Mouse (Mus musculus): ENCODE results near the gene Emilin2. TPM values are rescaled to one million over a fixed set of nuclear protein-coding genes. Genes with fewer than 3 reads are reported as not detected.

The Emilin2 gene
- polyA plus RNA-seq, 1 experiment = 0.84 TPM

DNA sequence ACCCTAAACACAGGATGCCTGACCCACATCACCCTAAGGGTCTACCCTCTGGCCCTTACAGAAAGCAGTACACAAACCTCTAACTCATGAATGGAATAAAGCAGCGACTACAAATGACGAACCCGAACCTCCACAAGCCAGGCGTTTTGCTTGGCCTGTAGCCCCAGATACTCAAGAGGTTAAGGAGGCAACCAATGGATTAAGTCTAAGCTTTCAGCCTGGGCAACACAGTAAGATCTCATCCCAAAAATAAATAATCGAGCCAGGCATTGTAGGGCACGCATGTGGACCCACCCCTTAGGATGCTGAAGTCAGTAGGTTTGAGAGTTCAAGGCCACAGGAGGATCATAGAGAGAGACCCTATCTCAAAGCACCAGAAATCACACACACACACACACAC lies 5.7 kb downstream of the Emilin2 start:
- WGBS = 83% methylated on average over 6 of the region's 6 CpGs
- DNase-seq (ENCODE audit: low read depth, low spot score) = no peak

DNA sequence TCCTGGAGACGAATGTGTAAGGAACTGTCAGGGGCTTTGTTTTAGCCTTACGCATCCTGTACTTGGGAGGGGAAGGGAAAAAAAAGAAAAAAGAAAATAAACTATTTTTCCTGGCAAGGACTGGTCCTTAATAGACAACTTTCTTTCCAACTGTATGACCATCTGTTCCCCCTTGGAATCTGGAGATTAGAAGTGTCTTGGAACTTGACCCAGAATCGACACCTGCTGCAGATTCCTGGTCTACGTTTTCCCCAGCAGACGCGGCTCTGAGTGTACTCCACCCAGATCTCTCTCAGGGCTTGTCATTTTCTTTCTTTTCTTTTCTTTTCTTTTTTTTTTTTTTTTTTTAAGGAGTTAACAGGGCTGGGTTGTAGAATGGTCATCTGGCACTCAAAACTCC lies 8.3 kb downstream of the Emilin2 start:
- WGBS = 47% methylated on average over 6 of the region's 6 CpGs
- no peak for DNase-seq (ENCODE audit: low read depth, low spot score)

DNA sequence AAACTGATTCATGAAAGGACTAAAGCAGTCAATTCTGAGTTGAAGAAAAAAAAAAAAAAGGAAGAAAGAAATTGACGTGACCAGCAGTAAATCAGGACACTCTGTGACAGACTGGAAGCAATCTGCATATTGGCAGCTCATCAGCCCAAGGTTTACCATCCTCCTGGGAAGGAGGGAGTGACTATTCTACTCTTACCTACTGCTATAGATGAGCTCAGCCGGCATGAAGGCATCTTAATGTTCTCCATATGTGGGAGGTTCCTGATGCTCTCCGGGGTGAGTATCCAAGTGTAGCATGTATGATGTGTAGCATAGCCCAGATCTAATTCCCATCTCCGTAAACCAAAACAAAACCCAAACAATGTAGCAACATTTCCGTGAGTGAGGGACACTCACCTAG lies 10.4 kb downstream of the Emilin2 start:
- no peak for DNase-seq (ENCODE audit: low read depth, low spot score)
- WGBS = 74% methylated on average over 5 of the region's 5 CpGs

DNA sequence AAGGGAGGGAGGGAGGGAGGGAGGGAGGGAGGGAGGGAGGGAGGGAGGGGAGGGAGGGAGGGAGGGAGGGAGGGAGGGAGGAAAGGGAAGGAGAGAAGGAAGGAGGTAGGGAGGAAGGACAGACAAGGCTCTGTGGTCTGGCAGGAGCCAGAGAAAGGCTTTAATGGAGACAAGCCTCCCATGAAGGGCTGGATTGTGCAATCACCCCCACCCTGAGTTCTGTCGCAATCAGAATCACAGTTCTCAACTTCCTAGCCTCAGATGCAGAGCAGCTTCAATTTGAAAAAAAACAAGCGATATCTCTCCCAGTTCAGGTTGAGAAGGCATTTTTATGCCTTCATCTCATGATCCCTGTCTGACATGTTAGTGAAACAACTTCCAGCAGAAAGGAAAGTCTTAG lies 11.4 kb downstream of the Emilin2 start:
- 28% methylated on average over 2 of the region's 2 CpGs for WGBS
- DNase-seq (ENCODE audit: low read depth, low spot score) = no peak

DNA sequence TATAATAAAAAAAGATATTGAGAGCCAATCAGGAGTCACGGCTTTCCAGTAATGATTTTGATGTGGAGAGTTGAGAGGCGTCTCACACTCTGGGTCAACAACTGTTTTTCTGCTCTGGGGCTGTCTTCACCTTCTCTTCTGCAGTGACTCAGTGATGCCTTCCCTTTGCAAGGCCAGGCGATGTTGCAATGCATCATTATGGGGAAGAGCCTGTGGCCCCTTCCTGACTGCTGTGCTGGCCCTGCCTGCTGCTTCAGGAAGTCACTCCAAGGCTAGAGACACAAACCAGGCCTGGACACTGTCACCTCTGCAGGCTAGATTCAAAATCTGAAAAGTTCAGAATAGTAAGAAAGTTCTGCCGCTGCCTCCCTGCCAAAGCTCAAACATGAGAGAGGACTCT lies 11.9 kb downstream of the Emilin2 start:
- no peak for DNase-seq (ENCODE audit: low read depth, low spot score)
- 81% methylated on average over 4 of the region's 4 CpGs for WGBS

DNA sequence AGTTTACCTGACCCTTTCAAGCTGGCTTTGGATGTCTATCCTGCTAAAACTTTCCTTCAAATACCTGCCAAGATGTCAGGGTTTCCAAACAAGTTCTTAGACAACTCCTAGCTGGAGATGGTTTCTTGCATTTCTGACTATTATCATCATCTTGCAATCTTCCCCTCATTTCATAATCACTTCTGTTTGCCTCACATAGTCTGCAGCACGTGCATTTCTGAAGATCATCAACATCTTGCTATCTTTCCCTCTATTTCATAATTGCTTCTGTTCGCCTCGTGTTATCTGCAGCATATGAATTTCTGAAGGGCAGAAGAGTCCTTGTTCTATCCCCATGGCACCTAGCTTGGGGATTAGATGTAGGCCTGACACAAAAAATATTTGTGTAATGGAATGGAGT lies 17.2 kb downstream of the Emilin2 start:
- DNase-seq (ENCODE audit: low read depth, low spot score) = no peak
- 77% methylated on average over 3 of the region's 3 CpGs for WGBS

DNA sequence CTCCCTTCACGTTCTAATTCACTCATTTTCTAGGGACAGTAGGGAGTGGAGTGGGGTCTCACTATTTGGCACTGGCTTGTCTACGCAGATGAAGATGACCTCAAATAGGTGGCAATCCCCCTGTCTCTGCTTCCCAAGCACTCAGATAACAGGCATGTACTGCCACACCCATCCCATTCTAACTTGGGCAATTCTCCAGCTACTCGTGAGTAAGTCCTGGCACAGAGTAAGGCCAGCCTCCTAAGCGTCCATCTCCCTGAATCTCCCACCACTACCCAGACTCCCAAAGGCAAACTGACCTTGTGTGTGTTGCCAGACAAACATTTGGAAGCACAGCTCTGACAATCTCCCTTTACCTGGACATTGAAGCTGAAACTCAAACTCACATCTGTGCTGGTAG lies 18.9 kb downstream of the Emilin2 start:
- WGBS = 37% methylated on average over 4 of the region's 4 CpGs
- no peak for DNase-seq (ENCODE audit: low read depth, low spot score)

DNA sequence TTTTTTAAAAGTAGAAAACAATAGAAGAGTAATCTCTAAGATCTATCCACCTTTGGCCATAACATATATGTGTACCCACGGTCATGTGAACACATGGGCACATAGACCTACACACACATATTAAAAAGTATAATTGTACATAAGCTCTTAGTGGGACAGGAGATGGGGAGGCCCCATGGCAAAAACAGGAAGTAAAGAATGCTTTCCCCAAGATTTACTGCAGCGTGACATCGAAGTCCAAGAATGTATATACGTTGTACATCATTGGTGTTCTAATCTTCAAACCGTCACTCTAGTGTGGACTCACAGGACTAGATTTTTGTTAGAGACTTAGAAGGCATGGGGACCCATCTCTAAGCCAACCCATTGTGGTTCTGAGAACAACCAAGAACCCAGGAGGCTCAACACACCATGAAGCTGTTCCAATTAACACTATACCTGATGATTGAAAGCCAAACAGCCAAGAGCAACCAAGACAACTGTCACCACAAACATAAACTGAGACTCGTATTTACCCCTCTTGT lies 19.8 kb downstream of the Emilin2 start:
- 82% methylated on average over 6 of the region's 6 CpGs for WGBS
- no peak for DNase-seq (ENCODE audit: low read depth, low spot score)

DNA sequence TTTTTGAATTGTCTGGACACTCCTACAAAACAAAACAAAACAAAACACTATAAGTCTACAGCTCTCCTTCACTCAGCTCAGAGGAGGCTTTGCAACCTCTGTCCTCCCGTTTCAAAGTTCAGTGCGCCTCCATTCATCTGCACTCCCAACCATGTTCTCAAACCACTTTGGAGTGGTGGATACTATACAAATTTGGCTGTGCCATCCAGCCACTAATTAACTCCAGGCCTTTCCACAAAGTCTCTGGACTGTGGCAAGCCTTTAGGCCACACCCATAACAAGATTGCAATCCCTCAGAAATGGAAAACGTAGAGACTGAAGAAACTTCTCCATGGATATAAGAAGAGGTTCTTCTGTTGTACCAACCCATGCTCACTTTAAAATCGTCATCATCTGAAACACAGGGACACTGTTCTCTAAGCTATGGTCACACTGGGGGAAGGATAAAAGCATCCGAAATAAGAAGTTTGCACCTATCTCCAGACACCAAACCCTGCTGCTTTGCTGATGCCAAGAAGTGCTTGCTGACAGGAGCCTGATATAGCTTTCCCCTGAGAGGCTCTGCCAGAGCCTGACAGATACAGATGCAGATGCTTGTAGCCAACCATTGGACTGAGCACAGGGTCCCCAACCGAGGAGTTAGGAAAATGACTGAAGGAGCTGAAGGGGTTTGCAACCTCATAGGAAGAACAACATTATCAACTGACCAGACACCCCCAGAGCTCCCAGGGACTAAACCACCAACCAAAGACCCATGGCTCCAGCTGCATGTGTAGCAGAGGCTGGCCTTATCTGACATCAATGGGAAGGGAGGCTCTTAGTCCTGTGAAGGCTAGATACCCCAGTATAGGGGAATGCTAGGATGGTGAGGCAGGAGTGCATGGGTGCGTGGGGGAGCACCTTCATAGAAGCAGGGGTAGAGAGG lies 21.0 kb downstream of the Emilin2 start:
- 79% methylated on average over 7 of the region's 7 CpGs for WGBS
- DNase-seq (ENCODE audit: low read depth, low spot score) = no peak

DNA sequence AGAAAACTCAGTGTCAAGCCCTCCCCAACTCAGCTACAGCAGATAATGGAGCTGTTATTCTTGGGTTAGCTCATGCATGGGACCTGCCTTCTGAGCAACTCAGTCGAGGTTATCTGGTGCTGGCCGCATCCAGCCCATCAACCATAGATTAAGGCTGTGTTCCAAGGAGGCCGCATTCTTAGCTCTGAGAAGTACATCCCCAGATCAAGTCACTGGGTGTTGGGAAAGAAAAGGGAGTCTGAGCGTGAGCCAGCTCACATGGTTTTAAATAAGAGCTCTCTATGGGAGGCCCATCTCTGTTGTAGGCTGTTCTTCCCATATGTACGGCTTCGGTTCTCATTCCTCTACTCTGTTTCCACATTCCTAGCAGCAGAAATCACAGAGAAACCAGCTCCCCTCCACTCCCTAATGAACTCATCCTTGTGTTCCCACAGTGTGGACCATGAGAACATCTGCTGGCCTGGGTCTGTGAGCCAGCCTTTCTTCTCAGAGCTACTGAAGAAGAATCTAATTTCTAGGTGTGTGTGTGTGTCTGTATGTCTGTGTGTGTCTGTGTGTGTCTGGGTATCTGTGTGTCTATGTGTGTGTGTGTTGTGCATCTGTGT lies 22.1 kb downstream of the Emilin2 start:
- no peak for DNase-seq (ENCODE audit: low read depth, low spot score)
- WGBS = 89% methylated on average over 6 of the region's 6 CpGs

DNA sequence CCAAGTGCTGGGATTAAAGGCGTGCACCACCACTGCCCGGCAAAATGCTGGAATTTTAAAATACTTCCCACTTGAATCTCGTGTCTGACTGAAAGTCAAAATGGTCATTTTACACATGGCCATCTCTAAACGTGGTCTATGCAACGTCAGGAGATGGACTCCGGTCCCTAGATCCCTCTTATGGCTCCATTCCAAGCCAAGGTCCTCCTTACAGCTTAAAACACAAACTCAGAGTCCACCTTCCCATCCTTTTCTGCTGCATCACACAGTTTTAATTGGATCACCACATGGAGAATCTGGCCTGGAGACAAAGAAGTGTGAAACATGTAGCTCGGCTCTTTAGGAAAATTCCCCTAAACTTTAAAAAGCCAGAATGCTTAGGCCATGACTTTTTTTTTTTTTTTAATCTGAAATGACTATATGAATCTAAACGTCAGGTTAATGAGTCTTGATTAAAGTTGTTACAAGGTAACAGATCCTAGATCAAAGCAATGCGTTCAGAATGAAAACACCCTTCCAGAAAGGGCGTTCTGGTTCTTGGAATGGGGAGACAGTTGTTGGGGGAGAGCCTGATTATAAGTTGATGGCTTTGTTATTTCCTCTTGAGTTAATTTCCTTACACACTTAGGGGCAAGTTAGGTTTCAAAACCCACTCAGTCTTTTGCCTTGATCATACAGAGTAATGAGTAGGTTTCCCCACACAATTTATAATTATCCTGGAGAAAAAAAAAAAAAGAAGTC lies 22.8 kb downstream of the Emilin2 start:
- 84% methylated on average over 10 of the region's 10 CpGs for WGBS
- no peak for DNase-seq (ENCODE audit: low read depth, low spot score)

DNA sequence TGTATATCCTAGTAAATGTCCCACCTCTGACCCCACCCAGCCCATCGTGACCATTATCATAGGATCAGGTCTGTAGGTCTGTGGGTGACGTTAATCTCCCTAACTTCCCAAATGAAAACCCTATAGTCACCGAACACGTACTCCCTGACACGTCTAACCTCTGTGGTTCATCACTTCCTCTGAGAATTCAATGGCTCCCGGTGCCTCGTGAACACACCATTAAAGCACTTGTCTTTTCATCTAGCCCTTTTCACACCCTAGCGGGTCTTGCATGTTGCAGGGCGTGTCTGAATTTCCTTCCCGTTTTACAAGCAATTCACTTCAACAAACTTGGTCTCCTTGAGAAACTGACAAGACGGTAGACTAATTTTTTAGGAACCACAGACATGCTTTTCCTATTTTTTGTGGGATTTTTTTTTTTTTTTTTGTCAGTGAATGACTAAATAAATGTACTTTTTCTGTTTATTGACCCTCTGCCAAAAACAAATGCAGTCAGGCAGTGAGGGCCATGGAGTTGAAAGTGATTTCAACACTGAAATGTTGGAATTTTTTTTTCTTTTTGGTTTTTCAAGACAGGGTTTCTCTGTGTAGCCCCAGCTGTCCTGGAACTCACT lies 23.5 kb downstream of the Emilin2 start:
- 44% methylated on average over 11 of the region's 11 CpGs for WGBS
- no peak for DNase-seq (ENCODE audit: low read depth, low spot score)

DNA sequence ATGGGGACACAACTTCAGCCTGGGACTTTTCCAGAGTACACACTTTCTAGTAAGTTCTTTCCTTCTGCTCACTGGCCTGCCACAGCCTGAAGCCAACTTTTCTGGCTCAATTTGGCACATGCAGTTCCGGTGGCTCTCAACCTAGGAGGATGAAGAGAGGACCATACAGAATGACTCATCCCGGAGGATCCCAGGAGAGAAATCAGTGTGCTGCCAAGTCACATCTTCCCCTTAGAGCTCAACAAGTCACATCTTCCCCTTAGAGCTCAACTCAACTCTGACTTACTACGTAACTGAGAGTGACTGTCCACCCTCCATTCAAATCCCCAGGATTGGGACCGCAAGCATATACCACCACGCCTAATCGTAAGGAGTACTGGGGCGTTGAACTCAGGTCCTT lies 24.2 kb downstream of the Emilin2 start:
- 91% methylated on average over 7 of the region's 7 CpGs for WGBS
- DNase-seq (ENCODE audit: low read depth, low spot score) = no peak

DNA sequence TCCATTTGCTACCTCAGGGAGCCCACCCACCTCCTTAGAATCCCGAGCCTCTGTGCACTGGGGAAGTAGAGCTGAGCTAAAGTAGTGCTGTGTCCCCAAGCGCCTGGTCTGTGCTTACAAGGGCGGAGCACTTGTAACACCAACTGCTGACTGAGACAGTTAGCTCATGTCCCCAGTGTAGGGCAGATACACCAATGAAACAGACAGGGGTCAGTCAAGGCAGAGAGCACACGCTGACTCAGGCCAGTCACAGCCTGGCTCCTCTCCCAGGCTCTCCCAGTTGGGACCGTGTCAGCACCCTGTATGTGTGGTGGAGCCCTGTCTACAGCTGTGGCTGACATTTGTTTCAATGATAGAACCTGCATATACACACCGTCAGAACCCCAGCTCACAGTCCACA lies 25.8 kb downstream of the Emilin2 start:
- no peak for DNase-seq (ENCODE audit: low read depth, low spot score)
- 55% methylated on average over 6 of the region's 6 CpGs for WGBS

DNA sequence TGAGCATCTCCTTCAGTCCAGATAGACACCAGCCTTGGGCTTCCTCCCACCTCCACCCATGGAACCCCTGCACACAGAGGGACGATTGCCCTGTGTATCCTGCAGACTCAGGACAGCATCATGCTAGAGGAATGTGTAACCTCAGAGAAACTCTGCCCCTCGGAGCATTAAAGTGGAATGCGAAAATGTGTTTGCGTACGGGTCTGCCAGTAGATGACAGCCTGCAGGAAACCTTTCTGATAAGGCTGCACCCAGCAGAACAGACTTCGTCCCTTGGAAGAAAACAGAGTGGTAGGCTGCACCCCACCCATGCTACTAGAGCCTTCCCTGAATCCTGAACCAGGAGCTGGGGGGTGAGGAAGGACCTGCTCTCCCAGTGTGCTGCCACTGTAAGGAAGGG lies 26.9 kb downstream of the Emilin2 start:
- no peak for DNase-seq (ENCODE audit: low read depth, low spot score)
- WGBS = 28% methylated on average over 6 of the region's 6 CpGs

DNA sequence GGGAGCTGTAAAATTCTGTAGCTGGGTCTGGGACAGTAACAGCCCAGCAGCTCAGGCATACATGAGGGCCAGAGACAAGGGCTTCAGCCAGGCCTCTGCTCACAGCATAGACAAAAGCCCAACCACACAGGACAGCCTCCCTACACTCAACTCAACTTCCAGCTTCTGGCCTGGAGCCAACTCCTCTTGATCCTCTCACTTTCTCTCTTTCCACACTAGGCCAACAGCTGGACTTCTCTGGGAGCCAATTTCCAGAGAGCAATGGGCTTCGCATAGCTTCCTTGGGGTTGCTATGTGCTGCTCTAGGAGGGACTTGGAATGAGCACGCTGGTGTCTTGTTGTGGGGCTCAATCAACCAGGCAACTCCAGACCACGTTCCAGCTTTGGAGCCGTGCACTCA lies 28.5 kb downstream of the Emilin2 start:
- WGBS = 79% methylated on average over 4 of the region's 4 CpGs
- no peak for DNase-seq (ENCODE audit: low read depth, low spot score)

DNA sequence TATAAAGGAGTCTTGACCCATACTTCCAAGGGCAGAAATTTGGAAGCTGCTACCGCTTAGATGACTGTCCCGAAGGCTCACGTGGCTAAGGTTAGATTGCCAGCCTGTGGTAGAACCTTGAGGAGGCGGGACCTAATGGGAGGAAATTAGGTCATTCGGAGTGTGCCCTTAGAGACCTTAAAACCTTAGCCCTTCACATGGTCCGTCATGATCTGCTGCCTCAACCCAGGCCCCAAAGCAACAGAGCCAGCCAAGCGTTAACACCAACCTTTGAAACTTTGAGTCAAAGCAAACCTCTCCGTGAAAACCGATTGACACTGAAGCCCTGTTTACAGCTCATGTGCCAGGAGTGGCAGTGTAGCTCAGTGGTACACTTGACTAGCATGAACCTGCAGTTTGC lies 29.1 kb downstream of the Emilin2 start:
- no peak for DNase-seq (ENCODE audit: low read depth, low spot score)
- 86% methylated on average over 9 of the region's 9 CpGs for WGBS

DNA sequence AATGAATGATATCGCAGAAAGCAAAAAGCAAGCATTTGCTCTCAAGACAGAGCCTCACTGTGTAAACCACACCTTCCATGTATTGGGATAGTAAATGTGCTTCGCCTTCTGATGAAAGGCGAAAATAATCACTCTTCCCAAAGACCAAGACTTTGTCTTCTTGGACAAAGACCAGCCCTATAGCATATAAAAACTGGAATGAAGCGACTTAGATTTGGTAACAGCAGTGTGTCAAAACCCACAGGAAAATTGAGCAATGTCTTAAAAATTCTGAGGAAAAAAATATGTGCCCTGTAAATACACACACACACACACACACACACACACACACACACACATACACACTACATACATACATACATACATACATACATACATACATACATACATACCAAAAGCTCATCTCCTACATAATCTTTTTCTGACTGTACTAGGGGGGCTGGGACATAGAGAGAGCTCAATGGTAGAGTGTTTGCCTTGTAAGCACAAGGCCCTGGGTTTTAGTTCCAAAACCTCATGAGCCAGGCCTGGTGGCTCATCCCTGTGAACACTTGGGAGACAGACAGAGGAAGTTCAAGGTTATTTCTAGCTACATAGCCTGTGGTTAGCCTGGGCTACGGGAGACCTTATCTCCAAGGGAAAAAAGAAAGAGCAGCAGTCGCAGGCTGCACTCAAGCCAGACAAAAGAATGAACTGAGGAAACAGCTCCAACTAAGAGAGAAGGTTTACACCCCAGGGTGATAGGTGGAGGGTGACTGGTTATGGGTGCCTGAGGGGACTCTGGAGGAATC lies 33.9 kb downstream of the Emilin2 start:
- 84% methylated on average over 6 of the region's 6 CpGs for WGBS
- DNase-seq (ENCODE audit: low read depth, low spot score) = no peak

DNA sequence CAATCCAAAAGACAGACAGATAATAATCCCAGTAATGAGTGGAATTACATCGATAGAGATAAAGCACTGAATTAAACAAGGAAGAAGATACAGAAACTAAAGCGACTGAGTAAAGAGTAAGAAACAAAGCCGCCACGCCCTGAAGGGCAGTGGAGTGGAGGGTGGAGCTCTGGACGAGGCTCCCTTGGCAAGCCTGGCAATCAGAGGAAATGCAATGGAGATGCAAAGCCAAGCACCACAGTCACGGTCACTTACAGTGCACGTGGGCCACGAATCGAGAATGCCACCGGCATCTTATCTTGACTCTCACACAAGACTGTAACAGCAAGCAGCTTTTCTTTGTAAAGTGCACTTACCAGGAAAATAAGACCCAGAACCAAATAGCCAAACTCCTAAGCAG lies 35.0 kb downstream of the Emilin2 start:
- DNase-seq (ENCODE audit: low read depth, low spot score) = no peak
- WGBS = 53% methylated on average over 10 of the region's 10 CpGs

Measured in large intestine, adult 2 months (tissue).